Mouse (Mus musculus) MEL (cell line): Measurements from ENCODE around the gene Arhgef3.

Source experiments
- EP300 ChIP-seq, 2 experiments: IDR thresholded peaks; 2 replicates each; pipeline ENCODE4 v1.6.1; 2011; ENCODE audit warnings: improper control_type of control experiment in 2 of 2, low read length in 2 of 2, low read depth in 1 of 2, mild to moderate bottlenecking in 1 of 2
- HCFC1 ChIP-seq: IDR thresholded peaks from 2 replicates; pipeline ENCODE4 v1.6.1; 2012; ENCODE audit warnings: low read depth, mild to moderate bottlenecking, inconsistent platforms, low read length, improper control_type of control experiment, moderate library complexity
- NRF1 ChIP-seq: IDR thresholded peaks from 2 replicates; pipeline ENCODE4 v1.6.1; 2014; ENCODE audit warnings: low read depth, mild to moderate bottlenecking, inconsistent platforms, low read length, improper control_type of control experiment, moderate library complexity; ENCODE audit not compliant: poor library complexity, insufficient read depth, severe bottlenecking
- POLR2AphosphoS2 ChIP-seq: IDR thresholded peaks from 2 replicates; pipeline ENCODE4 v1.6.1; 2011; ENCODE audit warnings: low read length, improper control_type of control experiment
- ZNF384 ChIP-seq: IDR thresholded peaks from 2 replicates; pipeline ENCODE4 v1.6.1; 2012; ENCODE audit warnings: low read depth, mild to moderate bottlenecking, inconsistent platforms, low read length, improper control_type of control experiment

GRCm38 (mm10) chr14:27367117-27367711 lies 252.5 kb downstream of the Arhgef3 start:
- TF ChIP-seq NRF1: no peak
- no peak for TF ChIP-seq POLR2AphosphoS2
- no peak for TF ChIP-seq ZNF384
- TF ChIP-seq HCFC1: no peak
- no peak for TF ChIP-seq EP300 (IDR thresholded peaks at IDR 0.05; ENCODE audit: low read depth in 1 of 2, low read length in 2 of 2)
